Mouse (Mus musculus) bone marrow, adult 2 months (tissue): ENCODE data around the gene Col6a5. TPM values are rescaled to one million over a fixed set of nuclear protein-coding genes. Genes with fewer than 3 reads are reported as not detected.

ENCODE experiments used
- H3K27ac ChIP-seq: fragments of 200-500 bp; 2 replicates; pipeline ENCODE4 v1.5.1; 2012; ENCODE audit warnings: low read depth, mild to moderate bottlenecking, control low read depth, inconsistent platforms, low read length; ENCODE audit not compliant: control insufficient read depth, poor library complexity, insufficient read depth
- H3K4me1 ChIP-seq: fragments of 200-500 bp; 2 replicates; pipeline ENCODE4 v1.6.1; 2011; ENCODE audit warnings: low read length; ENCODE audit not compliant: control insufficient read depth, insufficient read depth
- H3K4me3 ChIP-seq: fragments of 200-500 bp; replicated peaks from 2 replicates; pipeline ENCODE3; 2011; ENCODE audit warnings: mild to moderate bottlenecking, low read depth, low read length, control low read depth; ENCODE audit not compliant: control insufficient read depth
- CTCF ChIP-seq: fragments of 200-500 bp; IDR thresholded peaks from 2 replicates; pipeline ENCODE4 v1.5.1; 2011; ENCODE audit warnings: low read length, control low read depth; ENCODE audit not compliant: control insufficient read depth, insufficient read depth
- POLR2A ChIP-seq: fragments of 200-500 bp; IDR thresholded peaks from 2 replicates; pipeline ENCODE4 v1.6.1; 2011; ENCODE audit warnings: low read depth, mild to moderate bottlenecking, control low read depth, low read length, borderline replicate concordance; ENCODE audit not compliant: control insufficient read depth
- WGBS: fragments of 180-500 bp; shearing (Covaris S2); methylation state at CpG from one replicate; pipeline ENCODE4 v1.1.7; 2018; 5-methylcytosine and 5-hydroxymethylcytosine counted together
- polyA plus RNA-seq: library from polyadenylated mRNA; stranded (reverse); fragments of >200 nt; gene quantifications from 2 replicates; pipeline ENCODE4 v1.2.4, GENCODE M21; 2011; ENCODE audit warnings: low replicate concordance; ENCODE audit not compliant: missing spikeins, insufficient read depth, insufficient read length

Gene Col6a5
- polyA plus RNA-seq = not detected in 2 replicates

GRCm38 (mm10) chr9:105960533-105960932 is at the start of gene Col6a5:
Gene Col6a5, minus strand, starts transcription at chr9:105960643.
- WGBS = 31% methylated on average over 13 of the region's 13 CpGs
- Histone ChIP-seq H3K27ac (no peak within 1 kb of the TSS), H3K4me1 (no peaks in the 10 kb centered on the region), H3K4me3 (no peak within 1 kb of the TSS)
- TF ChIP-seq CTCF (no peak), POLR2A (no peak)

- TF ChIP-seq POLR2A = no peak
- no peak for TF ChIP-seq CTCF
- WGBS = 67% methylated on average over 11 of the region's 11 CpGs
- Histone ChIP-seq H3K27ac (no peak overlapping the region), H3K4me1 (no peaks in the 10 kb centered on the region), H3K4me3 (no peak overlapping the region)
These were observed 37.5 kb upstream of the Col6a5 start for GRCm38 (mm10) chr9:105997955-105998354.

GRCm38 (mm10) chr9:105992425-105992824 is 32.0 kb upstream of the Col6a5 start:
- Histone ChIP-seq H3K4me3 (no peak overlapping the region), H3K4me1 (no peaks in the 10 kb centered on the region), H3K27ac (no peak overlapping the region)
- TF ChIP-seq POLR2A (no peak), CTCF (no peak)
- WGBS = 73% methylated on average over 6 of the region's 6 CpGs

GRCm38 (mm10) chr9:105990099-105990498 is 29.7 kb upstream of the Col6a5 start:
- no peaks in the 10 kb centered on the region for H3K4me1 ChIP-seq
- 76% methylated on average over 6 of the region's 6 CpGs for WGBS
- no peak overlapping the region for H3K27ac ChIP-seq
- no peak overlapping the region for H3K4me3 ChIP-seq
- TF ChIP-seq CTCF (no peak), POLR2A (no peak)

GRCm38 (mm10) chr9:105989468-105989867 is 29.0 kb upstream of the Col6a5 start:
- WGBS = 80% methylated on average over 6 of the region's 6 CpGs
- Histone ChIP-seq H3K4me1 (no peaks in the 10 kb centered on the region), H3K27ac (no peak overlapping the region), H3K4me3 (no peak overlapping the region)
- TF ChIP-seq POLR2A (no peak), CTCF (no peak)

GRCm38 (mm10) chr9:105988096-105988495 is 27.7 kb upstream of the Col6a5 start:
- no peak for TF ChIP-seq CTCF
- TF ChIP-seq POLR2A = no peak
- no peaks in the 10 kb centered on the region for H3K4me1 ChIP-seq
- WGBS = 56% methylated on average over 8 of the region's 8 CpGs

GRCm38 (mm10) chr9:105984931-105985519 is 24.6 kb upstream of the Col6a5 start:
- H3K4me1 ChIP-seq = no peaks in the 10 kb centered on the region
- no peak overlapping the region for H3K4me3 ChIP-seq
- TF ChIP-seq CTCF = no peak
- no peak for TF ChIP-seq POLR2A
- H3K27ac ChIP-seq = no peak overlapping the region
- WGBS = 50% methylated on average over 10 of the region's 10 CpGs

More at GRCm38 (mm10) chr9:105988096-105988495, 27.7 kb upstream of the Col6a5 start:
- H3K4me3 ChIP-seq = no peak overlapping the region
- H3K27ac ChIP-seq = no peak overlapping the region

- Histone ChIP-seq H3K4me1 (no peaks in the 10 kb centered on the region), H3K4me3 (no peak overlapping the region), H3K27ac (no peak overlapping the region)
- 87% methylated on average over 8 of the region's 8 CpGs for WGBS
- TF ChIP-seq POLR2A = no peak
- TF ChIP-seq CTCF = no peak
These were observed 18.0 kb upstream of the Col6a5 start for GRCm38 (mm10) chr9:105978479-105978878.

GRCm38 (mm10) chr9:105976871-105977270 is 16.4 kb upstream of the Col6a5 start:
- WGBS = 30% methylated on average over 13 of the region's 13 CpGs
- Histone ChIP-seq H3K4me1 (no peaks in the 10 kb centered on the region), H3K4me3 (no peak overlapping the region), H3K27ac (no peak overlapping the region)
- TF ChIP-seq POLR2A = no peak
- no peak for TF ChIP-seq CTCF
